Mouse (Mus musculus) adrenal gland, postnatal 4 days (tissue): ENCODE measurements around the gene Ccnq. TPM values are rescaled to one million over a fixed set of nuclear protein-coding genes. Genes with fewer than 3 reads are reported as not detected.

Experiments used
- DNase-seq, 2 experiments: peaks; one replicate each; pipeline ENCODE4 v3.0.0; 2021 to 2022; ENCODE audit warnings: low spot score in 2 of 2, mixed read lengths in 2 of 2
- microRNA-seq: library from miRNA; unstranded; fragments of <30 nt; microRNA quantifications from one replicate; pipeline ENCODE4 v1.2.0, GENCODE M21; 2021
- total RNA-seq, 2 experiments: library from RNA; stranded (reverse); gene quantifications; 2 replicates each; pipeline ENCODE4 v1.2.3; 2021

The Ccnq gene
- total RNA-seq, 2 experiments from 2014 or later, result 46.8 to 50.9 TPM

DNA sequence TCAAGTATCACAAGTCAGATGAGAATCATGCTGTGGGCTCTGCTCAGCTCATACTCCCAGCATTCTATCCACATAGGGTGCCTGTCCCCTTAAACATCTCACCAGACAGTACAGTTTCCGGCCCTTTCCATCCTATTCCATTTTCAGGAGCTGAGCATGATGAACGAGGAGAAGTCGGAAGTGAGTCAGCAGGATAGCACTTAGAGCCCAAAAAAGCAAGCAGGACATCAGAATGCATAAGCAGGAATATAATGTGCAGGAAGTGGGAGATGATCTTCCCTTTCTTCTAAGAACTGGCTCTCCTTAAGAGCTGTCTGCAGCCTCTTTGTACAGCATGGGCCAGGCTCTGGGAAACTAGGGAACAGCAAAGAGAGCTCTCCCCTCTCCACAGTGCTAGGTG, 49.2 kb downstream of the Ccnq start:
- DNase-seq, result no peak

Small RNAs within 50 kb of the gene (microRNA-seq; reads per million reads assigned to microRNA genes)
- gene Gm23840, result not detected

Other genes with a start within 250 kb of the Ccnq start
- not detected for gene Sebox, start 248.3 kb downstream of the Ccnq start, total RNA-seq
- 10 to 100 TPM; 30.1 to 31.1 TPM for gene Tmem199, start 239.6 kb downstream of the Ccnq start, total RNA-seq
- 100 to 1,000 TPM; 153 to 166 TPM for gene Poldip2, start 239.5 kb downstream of the Ccnq start, total RNA-seq
- 10 to 100 TPM; 56.6 to 57.2 TPM for gene Tnfaip1, start 215.4 kb downstream of the Ccnq start, total RNA-seq
- gene Ift20, start 215.4 kb downstream of the Ccnq start, total RNA-seq, result 10 to 100 TPM; 80.5 to 84.7 TPM
- 10 to 100 TPM; 47.1 to 60.4 TPM for gene Tmem97, start 201.0 kb downstream of the Ccnq start, total RNA-seq
- gene Nlk, start 54.4 kb downstream of the Ccnq start, total RNA-seq, result 10 to 100 TPM; 43.9 to 44.0 TPM
- gene Lyrm9, start 74.9 kb upstream of the Ccnq start, total RNA-seq, result 10 to 100 TPM; 24.2 to 28.6 TPM
- gene Nos2, start 169.1 kb upstream of the Ccnq start, total RNA-seq, result 1 to 10 TPM; 1.7 to 2.7 TPM
- gene Lgals9, start 233.2 kb upstream of the Ccnq start, total RNA-seq, result 10 to 100 TPM; 32.6 to 57.1 TPM